Mouse (Mus musculus): ENCODE results near the gene Gm3453. TPM values are rescaled to one million over a fixed set of nuclear protein-coding genes. Genes with fewer than 3 reads are reported as not detected.
"Not testable (repeated sequence)": the region's sequence is repeated elsewhere in the genome, so short reads cannot be mapped to it uniquely, and the experiment has no call there.

Gene Gm3453
- total RNA-seq (2017), result not detected in 2 replicates

DNA sequence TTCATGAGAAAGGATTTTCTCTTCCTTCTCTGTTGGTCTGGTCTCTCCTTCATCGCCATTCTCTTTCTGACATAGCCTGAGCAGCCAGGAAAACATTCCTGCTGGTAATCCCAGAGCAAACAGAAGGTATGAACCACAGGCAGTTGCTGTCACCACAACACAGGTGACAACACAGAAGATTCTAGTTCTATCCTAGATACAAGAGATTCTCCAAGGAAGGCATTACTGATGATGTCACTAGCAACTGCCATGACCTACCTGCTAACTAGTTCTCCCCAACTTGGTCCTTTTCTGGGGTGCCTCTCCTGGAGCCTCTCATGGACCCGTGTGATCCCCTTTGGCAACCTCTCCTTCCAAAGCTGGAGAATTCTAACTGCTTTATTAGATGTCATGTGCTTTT, at the start of gene Gm3453:
TSS of gene Gm3453 (minus strand) at position 101 of the 400 bp plus-strand sequence.
- ATAC-seq (ENCODE audit: extremely low read depth, insufficient number of reproducible peaks, low FRiP score, poor library complexity, severe bottlenecking), result not testable (repeated sequence)

- ATAC-seq (ENCODE audit: extremely low read depth, insufficient number of reproducible peaks, low FRiP score, poor library complexity, severe bottlenecking), result not testable (repeated sequence)
Measured at GRCm38 (mm10) chr14:5987136-5987535, 8.2 kb upstream of the Gm3453 start.

- ATAC-seq (ENCODE audit: extremely low read depth, insufficient number of reproducible peaks, low FRiP score, poor library complexity, severe bottlenecking), result not testable (repeated sequence)
Measured at GRCm38 (mm10) chr14:5962441-5962840, 16.5 kb downstream of the Gm3453 start.

DNA sequence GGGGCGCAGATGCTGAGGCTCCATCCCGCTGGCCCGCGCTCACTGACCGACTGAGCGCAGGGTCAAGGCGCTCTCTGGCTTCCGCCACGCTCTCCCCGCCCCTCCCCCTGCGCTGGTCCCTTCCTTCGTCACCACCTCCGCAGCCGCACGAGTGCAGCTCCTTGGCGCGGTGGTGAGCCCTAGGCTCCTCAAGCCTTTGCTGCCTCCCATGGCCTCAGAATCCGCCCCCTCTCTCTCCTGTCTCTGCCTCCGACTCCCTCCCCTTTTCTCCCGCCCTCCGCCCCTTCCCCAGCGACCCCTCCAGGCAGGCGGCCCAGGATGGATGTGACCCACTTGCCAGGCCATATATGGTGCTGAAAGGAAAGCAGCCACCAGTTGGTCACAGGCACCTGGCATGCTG, 17.3 kb downstream of the Gm3453 start, which contains the start of gene Gm3248:
TSS of gene Gm3248 (minus strand) at position 111 of the 400 bp plus-strand sequence.
- not testable (repeated sequence) for ATAC-seq (ENCODE audit: extremely low read depth, insufficient number of reproducible peaks, low FRiP score, poor library complexity, severe bottlenecking)

DNA sequence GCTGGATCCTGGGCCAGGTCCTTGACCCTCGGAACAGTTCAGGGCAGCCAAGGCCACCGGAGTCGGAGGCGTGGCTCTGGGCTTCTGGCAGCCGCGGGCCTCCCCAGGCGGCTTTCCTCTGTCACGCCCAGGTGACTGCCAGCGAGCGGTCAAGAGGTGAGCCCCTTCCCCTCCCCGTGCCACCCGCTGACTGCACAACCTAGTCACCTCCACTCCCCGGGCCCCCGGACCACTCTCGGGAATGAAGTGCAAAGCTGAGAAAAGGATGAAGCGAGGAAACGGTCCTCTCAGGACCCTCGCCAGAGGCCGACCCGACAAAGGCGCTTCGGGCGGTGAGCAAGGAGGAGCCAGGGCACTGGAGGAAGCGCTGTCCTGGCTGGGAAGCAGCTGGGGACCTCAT, 17.8 kb downstream of the Gm3453 start:
- not testable (repeated sequence) for ATAC-seq (ENCODE audit: extremely low read depth, insufficient number of reproducible peaks, low FRiP score, poor library complexity, severe bottlenecking)

GRCm38 (mm10) chr14:5960479-5960878, 18.5 kb downstream of the Gm3453 start:
- ATAC-seq (ENCODE audit: extremely low read depth, insufficient number of reproducible peaks, low FRiP score, poor library complexity, severe bottlenecking), result not testable (repeated sequence)

- not testable (repeated sequence) for ATAC-seq (ENCODE audit: extremely low read depth, insufficient number of reproducible peaks, low FRiP score, poor library complexity, severe bottlenecking)
Measured at GRCm38 (mm10) chr14:5923276-5923675, 55.7 kb downstream of the Gm3453 start.

Other genes starting within 250 kb of the Gm3453 start
- 0.47 TPM in 1 of 2 replicates, not detected in the other for gene Gm3373, start 237.6 kb downstream of the Gm3453 start, total RNA-seq (2017)
- not detected in 2 replicates for gene Gm3383, start 171.2 kb downstream of the Gm3453 start, total RNA-seq (2017)
- gene Gm3424, start 148.8 kb downstream of the Gm3453 start, total RNA-seq (2017), result not detected in 2 replicates
- not detected in 2 replicates for gene Gm8237, start 98.8 kb downstream of the Gm3453 start, total RNA-seq (2017)
- gene Gm3248, start 17.4 kb downstream of the Gm3453 start, total RNA-seq (2017), result not detected in 2 replicates
- gene Gm6337, start 79.1 kb upstream of the Gm3453 start, total RNA-seq (2017), result not detected in 2 replicates
- 1.6 TPM in 1 of 2 replicates, not detected in the other for gene Gm8206, start 114.8 kb upstream of the Gm3453 start, total RNA-seq (2017)
- not detected in 2 replicates for gene Gm3468, start 129.5 kb upstream of the Gm3453 start, total RNA-seq (2017)
- gene Gm3476, start 146.7 kb upstream of the Gm3453 start, total RNA-seq (2017), result not detected in 2 replicates
- gene Gm21560, start 240.2 kb upstream of the Gm3453 start, total RNA-seq (2017), result not detected in 2 replicates